Mouse (Mus musculus) gonadal fat pad, adult 2 months (tissue): Measurements from ENCODE around the gene Lemd1. TPM values are rescaled to one million over a fixed set of nuclear protein-coding genes. Genes with fewer than 3 reads are reported as not detected.

Experiments
- DNase-seq: peaks from one replicate; pipeline ENCODE4 v3.0.0-alpha.2; 2012; ENCODE audit warnings: low read depth
- polyA plus RNA-seq: library from polyadenylated mRNA; depleted of rRNA; stranded (reverse); fragments of >200 nt; gene quantifications from 2 replicates; pipeline ENCODE4 v1.2.3, GENCODE M21; 2012

The Lemd1 gene
- polyA plus RNA-seq, 1 experiment: 1.4 TPM

- no peak for DNase-seq
Observed at GRCm38 (mm10) chr1:132164780-132165518, 26.3 kb upstream of the Lemd1 start.

GRCm38 (mm10) chr1:132165859-132166258 lies 25.4 kb upstream of the Lemd1 start:
- DNase-seq: no peak

- no peak for DNase-seq
Observed at GRCm38 (mm10) chr1:132168115-132168767, 23.0 kb upstream of the Lemd1 start.

GRCm38 (mm10) chr1:132170698-132171097 lies 20.5 kb upstream of the Lemd1 start:
- DNase-seq: no peak

- no peak for DNase-seq
Observed at GRCm38 (mm10) chr1:132171619-132172018, 19.6 kb upstream of the Lemd1 start.

GRCm38 (mm10) chr1:132186303-132186702 lies 4.9 kb upstream of the Lemd1 start:
- no peak for DNase-seq

- DNase-seq: no peak
Observed at GRCm38 (mm10) chr1:132188442-132189066, 2.7 kb upstream of the Lemd1 start.

GRCm38 (mm10) chr1:132189231-132189630 lies 2.0 kb upstream of the Lemd1 start:
- DNase-seq: no peak

GRCm38 (mm10) chr1:132190040-132190513 lies 1.2 kb upstream of the Lemd1 start:
- no peak for DNase-seq

GRCm38 (mm10) chr1:132190621-132191092 lies 574 bp upstream of the Lemd1 start:
- no peak for DNase-seq

- DNase-seq: no peak
Observed at GRCm38 (mm10) chr1:132191786-132192680, 802 bp downstream of the Lemd1 start.

GRCm38 (mm10) chr1:132193806-132194205 lies 2.6 kb downstream of the Lemd1 start:
- no peak for DNase-seq

GRCm38 (mm10) chr1:132194624-132195023 lies 3.4 kb downstream of the Lemd1 start:
- DNase-seq: no peak

- DNase-seq: no peak
Observed at GRCm38 (mm10) chr1:132195100-132195499, 3.9 kb downstream of the Lemd1 start.

GRCm38 (mm10) chr1:132195681-132196080 lies 4.5 kb downstream of the Lemd1 start:
- DNase-seq: no peak

GRCm38 (mm10) chr1:132196337-132196736 lies 5.1 kb downstream of the Lemd1 start:
- DNase-seq: no peak

- DNase-seq: no peak
Observed at GRCm38 (mm10) chr1:132197666-132198065, 6.4 kb downstream of the Lemd1 start.

- no peak for DNase-seq
Observed at GRCm38 (mm10) chr1:132198401-132199071, 7.3 kb downstream of the Lemd1 start.

GRCm38 (mm10) chr1:132199244-132199643 lies 8.0 kb downstream of the Lemd1 start:
- no peak for DNase-seq

GRCm38 (mm10) chr1:132199934-132200333 lies 8.7 kb downstream of the Lemd1 start:
- no peak for DNase-seq
